Mouse (Mus musculus) ES-Bruce4 (cell line): ENCODE results near the gene Tmem176a. TPM values are rescaled to one million over a fixed set of nuclear protein-coding genes. Genes with fewer than 3 reads are reported as not detected.

ENCODE experiments used
- H3K27ac ChIP-seq: 2 replicates; pipeline ENCODE4 v1.5.1; 2012; ENCODE audit warnings: low read length, inconsistent platforms; ENCODE audit not compliant: insufficient read depth
- H3K27me3 ChIP-seq: 2 replicates; pipeline ENCODE4 v1.6.1; 2012; ENCODE audit warnings: mild to moderate bottlenecking, low read length, inconsistent platforms; ENCODE audit not compliant: control insufficient read depth, poor library complexity, insufficient read depth, severe bottlenecking
- H3K36me3 ChIP-seq: 2 replicates; pipeline ENCODE4 v1.6.1; 2012; ENCODE audit warnings: inconsistent platforms, mild to moderate bottlenecking, low read length, moderate library complexity; ENCODE audit not compliant: control insufficient read depth, poor library complexity, insufficient read depth, severe bottlenecking
- H3K4me1 ChIP-seq: one replicate; pipeline ENCODE4 v1.8.1; 2011; ENCODE audit warnings: low read length; ENCODE audit not compliant: control insufficient read depth, insufficient read depth
- H3K4me3 ChIP-seq: 2 replicates; pipeline ENCODE4 v1.5.1; 2011; ENCODE audit warnings: low read depth, mild to moderate bottlenecking, low read length
- H3K9ac ChIP-seq: 2 replicates; pipeline ENCODE4 v1.6.1; 2012; ENCODE audit warnings: low read depth, mild to moderate bottlenecking, inconsistent platforms; ENCODE audit not compliant: poor library complexity, severe bottlenecking
- H3K9me3 ChIP-seq: replicated peaks from 2 replicates; pipeline ENCODE4 v1.6.1; 2012; ENCODE audit warnings: mild to moderate bottlenecking, low read length, inconsistent platforms; ENCODE audit not compliant: control insufficient read depth, poor library complexity, insufficient read depth, severe bottlenecking
- CTCF ChIP-seq: IDR thresholded peaks from one replicate; pipeline ENCODE4 v1.8.1; 2011; ENCODE audit warnings: low read depth, low read length
- EP300 ChIP-seq: IDR thresholded peaks from 2 replicates; pipeline ENCODE4 v1.6.1; 2011; ENCODE audit warnings: low read depth, low read length; ENCODE audit not compliant: insufficient read depth
- POLR2A ChIP-seq: IDR thresholded peaks from one replicate; pipeline ENCODE4 v1.8.1; 2011; ENCODE audit warnings: low read length; ENCODE audit not compliant: insufficient read depth
- polyA plus RNA-seq: library from polyadenylated mRNA; stranded (reverse); fragments of >200 nt; gene quantifications from 2 replicates; pipeline ENCODE4 v1.2.4, GENCODE M21; 2011; ENCODE audit warnings: low read depth; ENCODE audit not compliant: missing spikeins, insufficient read depth, insufficient read length

Gene Tmem176a
- polyA plus RNA-seq, 1 experiment = 15.5 TPM

DNA sequence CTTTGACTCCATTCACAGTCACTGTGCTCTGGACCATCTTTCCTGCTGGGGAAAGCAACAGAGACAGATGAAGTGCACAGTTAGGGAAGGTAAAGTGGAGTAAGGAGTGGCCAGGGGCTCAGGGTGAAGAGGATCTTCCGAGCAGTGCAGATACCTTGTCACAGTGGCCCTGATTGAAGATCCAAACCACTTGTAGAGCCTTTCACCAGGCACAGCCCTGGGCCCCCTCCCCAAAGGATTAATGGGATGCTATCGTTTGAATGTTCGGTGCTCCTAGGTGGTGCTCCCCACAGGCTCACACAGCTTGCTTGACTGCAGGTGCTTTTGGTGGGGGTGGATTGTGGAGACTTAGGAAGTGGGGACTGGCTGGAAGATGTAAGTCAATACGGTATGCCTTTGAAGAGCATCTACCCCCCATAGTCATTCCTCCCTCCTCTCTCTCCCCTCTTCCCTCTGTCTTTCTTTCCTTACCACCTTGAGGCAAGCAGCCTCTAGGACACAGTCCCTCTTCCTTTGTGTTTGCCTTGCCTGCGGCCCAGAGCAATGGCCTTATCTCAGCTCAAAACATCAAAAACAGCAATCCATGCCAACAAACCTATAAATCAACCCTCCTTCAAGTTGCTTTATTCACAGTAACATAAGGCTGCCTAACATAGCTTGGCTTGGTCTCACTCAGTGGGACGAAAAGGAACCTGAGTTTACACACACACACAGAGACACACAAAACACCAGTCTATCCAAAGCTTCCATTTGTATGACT, 2.2 kb upstream of the Tmem176a start:
- TF ChIP-seq CTCF = no peak
- TF ChIP-seq EP300 = no peak
- no peak for TF ChIP-seq POLR2A
- no peak overlapping the region for H3K27ac ChIP-seq
- H3K9ac ChIP-seq = no peak overlapping the region
- no peaks in the 10 kb centered on the region for H3K4me1 ChIP-seq
- H3K36me3 ChIP-seq = no peaks in the 10 kb centered on the region
- no peak overlapping the region for H3K4me3 ChIP-seq
- H3K9me3 ChIP-seq = no peaks in the 10 kb centered on the region
- no peaks in the 10 kb centered on the region for H3K27me3 ChIP-seq

DNA sequence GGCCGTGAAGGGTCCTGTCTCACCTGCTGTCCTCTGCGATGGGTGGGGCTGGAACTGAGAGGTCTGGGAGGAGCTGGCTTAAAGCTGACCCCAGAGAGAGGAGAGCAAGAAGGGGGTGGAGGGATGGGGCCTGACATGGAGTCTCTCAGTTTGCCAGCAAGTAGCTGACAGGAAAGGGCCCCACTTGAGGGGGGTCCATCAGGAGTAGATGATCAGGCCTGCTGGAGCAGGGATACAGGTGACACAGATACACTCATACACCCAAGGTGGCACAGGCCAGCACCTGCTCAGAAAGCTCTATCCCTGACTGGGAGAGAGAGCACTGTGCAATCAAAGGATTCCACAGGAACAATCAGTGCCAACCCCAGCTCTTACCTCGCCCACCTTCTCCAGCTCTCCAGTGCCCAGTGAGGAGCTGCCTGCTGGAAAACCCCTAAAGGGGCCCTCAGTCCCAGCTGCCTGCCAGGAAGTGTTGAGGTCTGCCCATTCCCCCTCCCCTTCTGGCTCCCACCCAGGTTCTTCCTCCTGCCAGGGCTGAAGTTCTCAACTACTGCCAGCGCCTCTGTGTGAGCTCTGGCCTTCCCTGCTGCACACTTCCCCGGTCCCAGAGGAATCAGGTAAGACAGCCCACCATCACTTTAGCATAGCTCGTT, 380 bp downstream of the Tmem176a start, which contains the start of gene Tmem176b:
Tmem176b (minus strand) TSS at position 524 of the 653 bp plus-strand sequence.
- H3K4me3 ChIP-seq = no peak within 1 kb of the TSS
- H3K27ac ChIP-seq = no peak within 1 kb of the TSS
- no peaks in the 10 kb centered on the region for H3K27me3 ChIP-seq
- no peaks in the 10 kb centered on the region for H3K9me3 ChIP-seq
- no peak for TF ChIP-seq CTCF
- TF ChIP-seq EP300 = no peak
- no peak for TF ChIP-seq POLR2A
- H3K9ac ChIP-seq = no peak within 1 kb of the TSS
- no peaks in the 10 kb centered on the region for H3K36me3 ChIP-seq
- no peaks in the 10 kb centered on the region for H3K4me1 ChIP-seq

GRCm38 (mm10) chr6:48842111-48842842, 1.6 kb downstream of the Tmem176a start:
- peak; percentile 26 for TF ChIP-seq CTCF
- no peak for TF ChIP-seq EP300
- TF ChIP-seq POLR2A = no peak
- Histone ChIP-seq H3K27me3 (no peaks in the 10 kb centered on the region), H3K27ac (no peak overlapping the region), H3K36me3 (no peaks in the 10 kb centered on the region), H3K4me1 (no peaks in the 10 kb centered on the region), H3K9me3 (no peaks in the 10 kb centered on the region), H3K4me3 (no peak overlapping the region), H3K9ac (no peak overlapping the region)

DNA sequence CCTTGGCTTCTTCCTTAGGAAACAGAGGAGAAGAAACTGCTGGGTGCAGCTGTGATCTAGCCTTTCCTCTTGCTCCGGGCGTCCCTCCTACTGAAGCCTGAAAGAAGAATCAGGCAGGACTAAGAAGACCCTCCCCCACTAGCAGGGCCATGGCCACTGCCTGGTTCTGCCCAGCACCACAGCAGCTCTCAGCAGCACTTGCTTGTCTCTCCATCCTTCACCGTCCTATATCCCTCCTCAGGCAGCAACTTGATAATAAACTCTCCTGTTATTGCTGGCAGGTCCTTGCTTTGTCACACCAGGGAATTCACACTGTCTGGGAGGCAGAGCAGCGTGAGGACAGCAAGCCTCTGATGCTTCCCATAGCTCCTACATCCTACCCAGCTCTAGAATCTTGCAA, 4.4 kb downstream of the Tmem176a start:
- TF ChIP-seq POLR2A (no peak), EP300 (no peak), CTCF (no peak)
- no peaks in the 10 kb centered on the region for H3K27me3 ChIP-seq
- no peaks in the 10 kb centered on the region for H3K9me3 ChIP-seq
- no peak overlapping the region for H3K4me3 ChIP-seq
- no peaks in the 10 kb centered on the region for H3K4me1 ChIP-seq
- no peak overlapping the region for H3K27ac ChIP-seq
- H3K9ac ChIP-seq = no peak overlapping the region
- no peaks in the 10 kb centered on the region for H3K36me3 ChIP-seq

- TF ChIP-seq CTCF (no peak), EP300 (no peak), POLR2A (no peak)
- H3K9ac ChIP-seq = no peak overlapping the region
- H3K9me3 ChIP-seq = no peaks in the 10 kb centered on the region
- H3K36me3 ChIP-seq = no peaks in the 10 kb centered on the region
- H3K27me3 ChIP-seq = no peaks in the 10 kb centered on the region; the same call in 1 of the 2 replicates
- no peaks in the 10 kb centered on the region for H3K4me1 ChIP-seq
- peak overlapping the region; percentile 66 for H3K4me3 ChIP-seq
- no peak overlapping the region for H3K27ac ChIP-seq
Observed at GRCm38 (mm10) chr6:48851820-48852491, 11.2 kb downstream of the Tmem176a start.
